Mouse (Mus musculus) limb, embryonic 14.5 days (tissue): ENCODE data around the gene Kras. TPM values are rescaled to one million over a fixed set of nuclear protein-coding genes. Genes with fewer than 3 reads are reported as not detected.

Experiments
- ATAC-seq: fragments of 200-750 bp; cut with Nextera tagmentation; 2 replicates; pipeline ENCODE4 v1.8.0; 2017; ENCODE audit warnings: low read depth, moderate number of reproducible peaks, moderate TSS enrichment; ENCODE audit not compliant: low FRiP score
- DNase-seq: peaks from one replicate; pipeline ENCODE4 v3.0.0-alpha.2; 2015; ENCODE audit warnings: low spot score
- H3K27ac ChIP-seq: fragments of 300-500 bp; sonication (generic); replicated peaks from 2 replicates; pipeline ENCODE4 v1.5.1; 2014; ENCODE audit warnings: low read depth, mild to moderate bottlenecking, low read length, moderate library complexity, mixed read lengths
- H3K27me3 ChIP-seq: fragments of 300-500 bp; sonication (generic); 2 replicates; pipeline ENCODE4 v1.6.1; 2014; ENCODE audit warnings: low read length, mixed read lengths; ENCODE audit not compliant: control insufficient read depth, insufficient read depth
- H3K36me3 ChIP-seq: fragments of 300-500 bp; sonication (generic); 2 replicates; pipeline ENCODE4 v1.6.1; 2014; ENCODE audit warnings: mild to moderate bottlenecking, low read length, moderate library complexity, mixed read lengths; ENCODE audit not compliant: control insufficient read depth, insufficient read depth
- H3K4me1 ChIP-seq: fragments of 300-500 bp; sonication (generic); 2 replicates; pipeline ENCODE4 v1.6.1; 2014; ENCODE audit warnings: antibody characterized with exemption, low read length, mixed read lengths; ENCODE audit not compliant: control insufficient read depth, insufficient read depth
- H3K4me2 ChIP-seq: fragments of 300-500 bp; sonication (generic); replicated peaks from 2 replicates; pipeline ENCODE4 v1.6.1; 2014; ENCODE audit warnings: low read depth, mild to moderate bottlenecking, low read length, moderate library complexity; ENCODE audit not compliant: severe bottlenecking
- H3K4me3 ChIP-seq: fragments of 300-500 bp; sonication (generic); replicated peaks from 2 replicates; pipeline ENCODE4 v1.5.1; 2014; ENCODE audit warnings: low read length
- H3K9ac ChIP-seq: fragments of 300-500 bp; sonication (generic); 2 replicates; pipeline ENCODE4 v1.6.1; 2014; ENCODE audit warnings: mild to moderate bottlenecking, low read depth, low read length, moderate library complexity; ENCODE audit not compliant: severe bottlenecking
- H3K9me3 ChIP-seq: fragments of 300-500 bp; sonication (generic); 2 replicates; pipeline ENCODE4 v1.6.1; 2016; ENCODE audit warnings: low read length; ENCODE audit not compliant: control insufficient read depth
- POLR2A ChIP-seq: fragments of 200-500 bp; IDR thresholded peaks from 2 replicates; pipeline ENCODE4 v1.8.0; 2012; ENCODE audit warnings: inconsistent platforms, mild to moderate bottlenecking, moderate library complexity, borderline replicate concordance; ENCODE audit not compliant: insufficient read depth, insufficient read length; ENCODE audit errors: extremely low read depth
- WGBS: fragments of 180-500 bp; shearing (Covaris S2); extraction: QIAGEN DNeasy Blood & Tissue Kit; methylation state at CpG from one replicate; pipeline ENCODE4 v1.1.7; 2014; 5-methylcytosine and 5-hydroxymethylcytosine counted together
- polyA plus RNA-seq, 2 experiments: library from polyadenylated mRNA; depleted of rRNA in 1 of 2; stranded (reverse) in 1 of 2; unstranded in 1 of 2; fragments of >200 nt; fragmentation: Nextera tagmentation in 1 of 2; extraction: Ambion mirVana in 1 of 2; gene quantifications; 2 replicates each; pipeline versions ENCODE4 v1.2.1 to v1.2.3; 2012 to 2014

Kras gene
- polyA plus RNA-seq, 2 experiments: 33.3 to 67.8 TPM

- TF ChIP-seq POLR2A: no peak
- Histone ChIP-seq H3K9me3 (no peaks in the 10 kb centered on the region), H3K4me3 (no peak overlapping the region), H3K4me2 (peak overlapping the region; percentile 35), H3K27me3 (no peaks in the 10 kb centered on the region), H3K36me3 (no peaks in the 10 kb centered on the region), H3K27ac (no peak overlapping the region), H3K4me1 (0 out of 2 replicates have a peak, but pooled peaks cover 2% of the 10 kb centered on the region), H3K9ac (no peak overlapping the region)
- WGBS: 56% methylated on average over 6 of the region's 6 CpGs
- ATAC-seq: no peak
- no peak for DNase-seq
These were observed 25.7 kb upstream of the Kras start for GRCm38 (mm10) chr6:145275586-145276219.

GRCm38 (mm10) chr6:145273971-145274620, 24.1 kb upstream of the Kras start:
- ATAC-seq (no peak), DNase-seq (no peak)
- Histone ChIP-seq H3K4me2 (no peak overlapping the region), H3K36me3 (no peaks in the 10 kb centered on the region), H3K4me3 (no peak overlapping the region), H3K9me3 (no peaks in the 10 kb centered on the region), H3K9ac (no peak overlapping the region), H3K27ac (no peak overlapping the region), H3K27me3 (no peaks in the 10 kb centered on the region), H3K4me1 (0 out of 2 replicates have a peak, but pooled peaks cover 2% of the 10 kb centered on the region)
- 72% methylated on average over 12 of the region's 12 CpGs for WGBS
- no peak for TF ChIP-seq POLR2A

- no peak for DNase-seq
- no peaks in the 10 kb centered on the region for H3K27me3 ChIP-seq
- H3K4me1 ChIP-seq: 0 out of 2 replicates have a peak, but pooled peaks cover 2% of the 10 kb centered on the region
- TF ChIP-seq POLR2A: no peak
- H3K4me2 ChIP-seq: no peak overlapping the region
- H3K27ac ChIP-seq: no peak overlapping the region
- no peak for ATAC-seq
- no peak overlapping the region for H3K9ac ChIP-seq
- H3K9me3 ChIP-seq: no peaks in the 10 kb centered on the region
- no peak overlapping the region for H3K4me3 ChIP-seq
- no peaks in the 10 kb centered on the region for H3K36me3 ChIP-seq
- WGBS: 77% methylated on average over 10 of the region's 10 CpGs
These were observed 22.3 kb upstream of the Kras start for GRCm38 (mm10) chr6:145272142-145272937.

- H3K4me2 ChIP-seq: no peak overlapping the region
- no peak overlapping the region for H3K4me3 ChIP-seq
- no peak for TF ChIP-seq POLR2A
- H3K27me3 ChIP-seq: no peaks in the 10 kb centered on the region
- H3K4me1 ChIP-seq: no peaks in the 10 kb centered on the region
- no peak for DNase-seq
- no peak overlapping the region for H3K9ac ChIP-seq
- ATAC-seq: no peak
- 88% methylated on average over 4 of the region's 4 CpGs for WGBS
- no peaks in the 10 kb centered on the region for H3K9me3 ChIP-seq
- no peaks in the 10 kb centered on the region for H3K36me3 ChIP-seq
- H3K27ac ChIP-seq: no peak overlapping the region
These were observed 19.3 kb upstream of the Kras start for GRCm38 (mm10) chr6:145269313-145269845.

- ATAC-seq (no peak), DNase-seq (no peak)
- H3K9me3 ChIP-seq: no peaks in the 10 kb centered on the region
- no peak overlapping the region for H3K4me3 ChIP-seq
- WGBS: 83% methylated on average over 6 of the region's 6 CpGs
- H3K9ac ChIP-seq: no peak overlapping the region
- H3K4me1 ChIP-seq: no peaks in the 10 kb centered on the region
- no peak overlapping the region for H3K4me2 ChIP-seq
- H3K27me3 ChIP-seq: no peaks in the 10 kb centered on the region
- TF ChIP-seq POLR2A: no peak
- H3K36me3 ChIP-seq: no peaks in the 10 kb centered on the region
- H3K27ac ChIP-seq: no peak overlapping the region
These were observed 17.7 kb upstream of the Kras start for GRCm38 (mm10) chr6:145267692-145268091.
